Mouse (Mus musculus) brain, embryonic 14.5 days (tissue): ENCODE results near the gene Sfrp2.

Experiments
- CTCF ChIP-seq: fragments of 200-500 bp; IDR thresholded peaks from 2 replicates; pipeline ENCODE4 v1.5.1; 2012; ENCODE audit warnings: inconsistent platforms, mild to moderate bottlenecking, moderate library complexity, borderline replicate concordance; ENCODE audit not compliant: insufficient read depth, insufficient read length; ENCODE audit errors: extremely low read depth
- POLR2A ChIP-seq: fragments of 200-500 bp; IDR thresholded peaks from 2 replicates; pipeline ENCODE4 v1.6.1; 2012; ENCODE audit warnings: mild to moderate bottlenecking, inconsistent platforms, borderline replicate concordance; ENCODE audit not compliant: poor library complexity, insufficient read depth, insufficient read length, severe bottlenecking; ENCODE audit errors: extremely low read depth

- no peak for TF ChIP-seq POLR2A
- TF ChIP-seq CTCF, result no peak
Observed at GRCm38 (mm10) chr3:83736980-83737379, 29.1 kb upstream of the Sfrp2 start.
